Mouse (Mus musculus) heart, adult 18-20 months (tissue): ENCODE measurements around the gene Mical3. TPM values are rescaled to one million over a fixed set of nuclear protein-coding genes. Genes with fewer than 3 reads are reported as not detected.

Source experiments
- DNase-seq, 2 experiments: peaks; one replicate each; pipeline ENCODE4 v3.0.0; 2021 to 2022; ENCODE audit warnings: mixed read lengths in 1 of 2
- total RNA-seq, 2 experiments: library from RNA; stranded (reverse); gene quantifications; 2 replicates each; pipeline ENCODE4 v1.2.3; 2021

The Mical3 gene
- total RNA-seq, 2 experiments from 2014 or later, result 109 to 123 TPM

DNA sequence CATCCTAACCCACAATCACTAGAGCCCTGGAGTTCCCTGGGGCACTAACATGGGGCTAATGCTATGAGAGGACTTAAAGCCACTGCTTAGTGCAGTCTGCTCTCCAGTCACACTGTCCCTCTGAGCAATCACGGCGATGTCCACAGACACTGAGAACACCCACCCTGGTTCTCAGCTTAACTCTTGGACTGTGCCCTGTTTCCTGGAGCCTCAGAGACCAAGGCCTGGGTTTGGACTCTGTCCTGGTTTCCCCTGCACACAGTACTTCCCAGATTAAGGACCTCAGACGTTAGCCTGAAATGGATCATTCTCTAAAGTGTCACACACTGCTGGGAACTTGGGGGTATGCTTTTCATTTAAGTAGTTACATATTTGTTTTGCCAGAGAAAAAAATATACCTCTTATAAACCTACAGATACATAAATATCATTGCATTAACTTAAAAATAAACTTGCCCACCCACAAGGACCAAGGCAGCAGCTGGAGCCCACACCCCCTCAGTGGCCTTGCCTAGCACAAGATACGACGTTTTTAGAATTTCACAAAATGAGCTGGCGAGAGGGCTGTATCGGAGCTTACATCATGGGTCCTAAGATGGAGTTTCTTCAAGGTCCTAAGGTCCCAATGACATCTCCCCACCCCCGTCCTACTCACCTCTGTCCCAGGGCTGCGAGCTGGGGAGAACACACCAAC is 170.3 kb downstream of the Mical3 start:
- DNase-seq, result no peak

DNA sequence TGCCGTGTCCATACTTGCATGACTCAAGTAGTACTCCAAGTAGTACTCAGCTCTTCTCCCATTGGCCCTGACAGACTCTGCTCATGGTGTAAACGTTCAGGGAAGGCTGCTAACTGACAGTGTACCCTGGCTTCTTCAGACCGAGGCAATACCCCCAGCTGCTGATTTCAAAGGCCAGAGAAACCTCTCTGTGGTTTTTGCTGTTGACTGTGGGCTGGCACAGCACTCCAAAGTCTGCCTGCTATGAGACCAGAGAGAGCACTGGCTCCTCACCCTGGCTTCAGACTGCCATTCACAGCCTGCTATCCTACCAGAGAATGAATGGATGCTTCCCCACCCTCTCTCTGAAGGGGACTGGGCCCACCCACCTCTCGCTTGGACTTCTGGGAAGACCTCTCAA is 173.5 kb downstream of the Mical3 start:
- no peak for DNase-seq

GRCm38 (mm10) chr6:120956259-120957161 is 174.3 kb downstream of the Mical3 start:
- DNase-seq, result peak in 1 of 2 experiments; percentile 21

- peak; percentile 21 to 64 for DNase-seq
Observed at GRCm38 (mm10) chr6:120955215-120955614, 175.6 kb downstream of the Mical3 start.

DNA sequence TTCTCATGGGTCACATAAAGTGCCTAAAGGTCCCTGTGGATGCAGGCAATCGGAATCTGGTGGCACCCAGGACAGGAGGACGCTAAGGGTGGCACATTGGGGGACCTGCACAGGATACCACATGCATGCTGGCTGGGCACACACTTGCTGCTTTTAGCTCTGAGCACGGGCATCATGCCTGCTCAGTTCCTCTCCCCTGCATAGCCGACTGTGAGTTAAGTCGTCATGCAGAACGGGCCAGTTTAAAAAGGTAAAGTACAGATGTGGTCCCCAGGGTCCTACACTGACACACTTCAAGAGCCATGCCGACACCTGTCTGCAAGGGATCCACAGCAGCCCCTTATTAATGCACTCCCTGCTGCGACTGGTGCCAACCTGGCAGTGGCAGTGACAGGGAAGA is 176.6 kb downstream of the Mical3 start:
- peak in 1 of 2 experiments; percentile 18 for DNase-seq

DNA sequence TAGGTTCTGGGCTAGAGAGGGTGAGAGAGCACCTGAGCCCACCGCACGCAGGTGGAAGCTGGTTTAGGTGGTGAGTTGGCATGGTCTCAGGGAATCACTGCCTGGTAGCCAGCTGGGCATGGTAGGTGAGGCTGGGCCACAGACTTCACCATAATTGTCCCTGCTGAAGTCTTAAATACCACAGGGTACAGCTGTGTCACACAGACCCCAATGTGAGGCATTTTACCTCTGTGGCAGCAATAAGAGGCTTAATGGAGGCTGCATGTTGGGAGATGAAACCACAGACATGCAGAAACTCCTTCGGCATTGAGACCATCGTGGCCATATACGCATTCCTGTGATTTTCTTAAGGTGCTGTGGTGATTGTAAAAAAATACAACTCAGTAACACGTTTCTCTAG is 178.3 kb downstream of the Mical3 start:
- DNase-seq, result no peak

DNA sequence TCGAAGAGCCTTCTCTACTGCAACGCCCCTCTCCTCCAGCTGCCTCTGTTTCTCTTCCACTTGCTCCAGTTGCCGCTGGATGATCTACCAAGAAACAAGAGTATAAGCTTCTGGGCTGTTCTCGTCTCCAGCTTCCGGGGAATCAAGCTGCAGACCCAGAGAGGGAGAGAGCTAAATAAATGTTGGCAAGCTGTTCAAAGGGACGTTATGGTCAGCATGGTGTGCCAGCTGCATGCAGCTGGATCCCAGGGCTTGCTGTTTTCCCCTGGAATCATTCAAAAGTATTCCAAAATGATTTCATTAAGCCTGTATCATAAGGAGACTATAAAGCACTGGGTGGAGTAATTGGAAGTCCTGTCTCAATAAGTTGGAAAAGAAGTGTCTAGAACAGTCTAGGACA is 179.5 kb downstream of the Mical3 start:
- no peak for DNase-seq

- DNase-seq, result no peak
Observed at GRCm38 (mm10) chr6:120945510-120945909, 185.3 kb downstream of the Mical3 start.

- DNase-seq, result no peak
Observed at GRCm38 (mm10) chr6:120943964-120944363, 186.8 kb downstream of the Mical3 start.

DNA sequence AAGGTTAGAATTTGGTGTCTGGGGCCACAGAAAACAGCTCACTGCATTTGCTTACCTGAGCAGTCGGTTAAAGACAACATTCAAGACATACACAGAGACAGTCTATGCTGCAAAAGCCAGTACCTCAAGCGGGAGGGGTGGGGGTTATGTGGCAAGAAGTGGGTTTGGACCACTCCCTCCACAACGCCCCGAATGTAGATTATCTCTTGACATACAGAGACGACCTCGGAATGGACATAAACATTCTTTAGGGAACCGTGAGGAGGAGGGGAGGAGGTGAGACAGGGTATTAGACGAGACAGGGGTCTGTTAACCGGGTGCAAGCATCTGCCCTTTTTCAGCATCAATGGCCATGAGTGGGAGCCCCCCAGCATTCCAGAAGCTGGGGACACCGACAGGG is 187.2 kb downstream of the Mical3 start:
- no peak for DNase-seq

GRCm38 (mm10) chr6:120943079-120943478 is 187.7 kb downstream of the Mical3 start:
- DNase-seq, result no peak

DNA sequence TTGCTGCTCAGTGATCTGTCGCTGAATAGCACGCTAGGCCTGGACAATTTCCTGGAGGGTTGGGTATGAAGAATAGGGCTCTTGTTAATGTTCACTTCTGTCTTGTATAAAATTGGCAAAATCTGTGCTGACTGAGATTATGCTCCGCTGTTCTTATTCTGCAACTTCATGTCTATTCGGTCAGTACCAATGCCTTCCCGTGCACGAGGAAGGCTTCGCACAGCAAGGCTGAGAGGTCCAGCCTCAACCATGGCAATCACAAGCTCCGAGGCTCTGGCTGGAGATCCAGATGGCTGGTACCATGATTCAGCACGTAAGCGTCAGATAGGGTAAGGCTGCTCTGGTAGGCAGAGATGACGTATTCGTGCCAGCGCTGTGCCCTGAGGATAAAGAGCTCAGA is 189.2 kb downstream of the Mical3 start:
- no peak for DNase-seq

DNA sequence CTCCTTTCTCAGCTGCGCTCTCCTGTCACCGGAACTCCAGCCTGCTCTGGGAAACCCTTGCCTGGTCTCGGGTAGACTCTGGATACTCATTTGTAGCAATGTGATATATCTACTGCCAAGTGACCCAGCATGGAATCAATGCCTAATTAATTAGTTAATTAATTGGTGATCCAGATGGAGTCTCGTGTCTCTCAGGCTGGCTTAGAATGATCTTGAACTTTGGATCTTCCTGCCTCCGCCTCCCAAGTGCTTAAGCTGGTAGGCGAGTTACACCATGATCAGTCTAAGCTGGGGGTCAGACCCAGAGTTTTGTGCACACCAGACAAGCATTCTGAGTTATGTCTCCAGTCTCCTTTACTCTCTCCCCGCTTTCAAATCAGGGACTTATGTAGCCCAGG is 189.7 kb downstream of the Mical3 start:
- DNase-seq, result no peak

- no peak for DNase-seq
Observed at GRCm38 (mm10) chr6:120940446-120941083, 190.2 kb downstream of the Mical3 start.

GRCm38 (mm10) chr6:120939783-120940182 is 191.0 kb downstream of the Mical3 start:
- no peak for DNase-seq

DNA sequence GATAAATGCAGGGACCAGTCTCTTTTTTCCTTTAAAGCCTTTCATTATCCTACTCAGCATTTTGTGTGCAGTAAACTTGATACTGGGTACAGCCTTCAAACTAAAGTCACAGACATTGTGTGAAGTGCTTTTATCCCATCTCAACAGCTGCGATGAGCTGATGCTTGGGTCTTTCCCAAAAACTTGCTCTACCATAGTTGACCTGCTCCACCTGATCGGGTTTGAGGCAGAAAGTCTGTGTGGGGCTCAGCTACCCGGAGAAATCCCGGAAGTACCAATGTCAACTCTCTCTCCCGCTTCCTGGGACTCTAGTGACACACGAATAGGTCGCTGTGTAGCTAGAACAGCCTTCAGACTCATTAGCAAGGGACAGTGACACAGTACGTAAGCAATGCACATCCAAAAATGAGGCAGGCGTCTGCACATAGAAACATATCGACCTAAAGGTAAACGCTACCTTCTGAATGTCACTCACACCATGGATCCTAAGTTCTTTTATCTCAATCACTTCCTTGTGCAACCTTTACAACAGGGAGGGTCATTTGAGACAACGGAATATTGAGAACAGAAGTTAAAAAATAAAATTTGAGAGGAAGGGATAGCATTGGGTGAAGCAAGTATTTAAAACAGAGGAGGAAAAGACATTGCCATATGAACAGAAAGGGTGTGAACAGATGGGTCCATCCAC is 191.9 kb downstream of the Mical3 start:
- DNase-seq, result no peak

DNA sequence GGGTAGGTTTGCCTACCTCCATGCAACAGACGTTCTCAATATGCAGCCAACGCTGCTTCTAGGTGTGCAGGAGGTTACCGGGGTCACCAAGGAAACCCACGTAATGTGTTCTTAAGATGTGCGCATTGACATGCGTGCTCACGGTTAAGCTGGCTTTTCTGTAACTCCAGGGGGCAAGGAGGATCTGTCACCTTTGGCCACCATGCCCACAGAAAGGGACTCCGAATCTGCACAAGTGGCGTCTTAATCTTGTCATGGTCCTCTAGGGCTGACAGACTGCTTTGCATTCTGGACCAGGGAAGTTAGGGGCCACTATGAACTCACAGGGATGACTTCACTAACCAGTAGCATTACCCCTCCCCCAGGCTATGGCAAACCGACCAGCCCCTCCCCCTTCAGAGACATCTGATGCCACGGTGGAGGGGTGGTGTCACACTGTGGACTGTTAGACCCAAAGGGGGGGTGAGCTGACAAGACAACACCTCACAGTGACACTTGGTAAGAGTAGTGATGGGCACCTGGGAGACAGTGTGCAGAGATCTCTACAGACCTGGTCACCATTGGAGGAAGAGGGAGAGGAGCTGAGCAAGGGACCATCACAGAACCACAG is 192.7 kb downstream of the Mical3 start:
- DNase-seq, result no peak

- DNase-seq, result no peak
Observed at GRCm38 (mm10) chr6:120937104-120937617, 193.6 kb downstream of the Mical3 start.

GRCm38 (mm10) chr6:120934176-120934575 is 196.6 kb downstream of the Mical3 start:
- DNase-seq, result no peak

DNA sequence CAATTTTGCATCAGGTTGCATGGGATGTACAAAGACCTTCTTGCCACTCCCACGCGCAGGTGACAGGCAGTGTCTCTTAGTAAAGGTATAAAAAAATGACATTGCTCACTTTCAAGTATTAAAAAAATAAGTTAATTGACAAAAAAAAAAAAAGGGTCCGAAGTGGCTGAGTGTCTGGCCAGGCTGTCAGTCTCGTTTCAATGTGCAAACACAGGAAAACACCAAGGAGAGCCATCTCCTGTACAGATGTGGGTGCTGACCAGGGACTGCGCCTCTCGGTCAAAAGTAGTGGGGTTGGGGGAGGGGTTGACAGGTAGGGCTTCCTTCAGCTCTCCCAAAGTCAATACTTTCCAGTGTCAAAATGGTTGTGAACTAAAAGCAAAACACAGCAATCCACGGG is 197.1 kb downstream of the Mical3 start:
- no peak for DNase-seq

GRCm38 (mm10) chr6:120932597-120932996 is 198.2 kb downstream of the Mical3 start:
- peak; percentile 38 to 50 for DNase-seq
